Mouse (Mus musculus): ENCODE results near the gene Fstl4. TPM values are rescaled to one million over a fixed set of nuclear protein-coding genes. Genes with fewer than 3 reads are reported as not detected.

Fstl4 gene
- polyA plus RNA-seq, 1 experiment from 2014 or later, result 8.5 TPM

DNA sequence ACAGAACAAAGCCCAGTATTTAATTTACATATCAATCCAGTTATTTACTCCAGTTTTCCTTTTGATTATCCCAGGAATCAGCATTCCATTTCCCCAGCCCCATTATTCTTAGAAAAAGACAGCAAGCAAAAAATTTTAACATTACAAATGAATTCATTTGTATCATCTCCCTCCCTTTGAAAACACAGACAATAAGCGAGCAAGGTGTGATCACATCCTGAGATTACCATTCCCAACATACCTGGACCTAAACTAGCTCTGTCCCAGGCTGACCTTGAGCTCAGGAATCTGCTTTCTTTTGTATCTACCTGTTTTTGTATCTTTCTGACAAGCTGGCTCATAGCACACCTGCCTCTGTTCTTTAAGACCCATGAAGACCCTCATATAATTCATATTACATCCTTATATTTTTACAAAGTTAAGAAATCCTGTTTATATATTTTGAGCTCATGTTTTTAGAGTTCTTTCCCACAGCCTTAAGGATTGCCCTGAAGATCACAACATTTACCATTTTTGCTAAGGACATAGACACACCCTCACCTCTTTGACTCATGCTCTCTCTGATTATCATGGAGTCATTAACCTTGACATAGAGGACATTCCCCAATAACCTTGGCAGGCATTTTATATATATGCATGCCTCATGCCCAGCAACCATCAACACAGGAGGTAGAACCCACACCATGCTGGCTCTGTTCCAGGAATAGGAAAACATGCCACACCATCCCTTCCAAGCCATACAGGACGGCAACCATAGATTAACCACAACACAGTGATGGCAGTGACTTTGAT is 438.2 kb downstream of the Fstl4 start:
- WGBS, result 81% methylated on average over 2 of the region's 2 CpGs
- H3K4me2 ChIP-seq, result no peak overlapping the region
- no peak for ATAC-seq (ENCODE audit: insufficient read depth)
- H3K4me1 ChIP-seq (ENCODE audit: insufficient read depth), result no peaks in the 10 kb centered on the region
- no peak for DNase-seq
- no peaks in the 10 kb centered on the region for H3K9me3 ChIP-seq (ENCODE audit: low read depth, low read length)
- no peaks in the 10 kb centered on the region for H3K27me3 ChIP-seq (ENCODE audit: insufficient read depth, low read length)
- H3K4me3 ChIP-seq (ENCODE audit: low read depth, low read length), result no peak overlapping the region
- TF ChIP-seq CTCF (IDR thresholded peaks at IDR 0.05; ENCODE audit: low read depth), result no peak
- no peak overlapping the region for H3K27ac ChIP-seq (ENCODE audit: low read depth)
- no peaks in the 10 kb centered on the region for H3K36me3 ChIP-seq (ENCODE audit: insufficient read depth)
- no peak overlapping the region for H3K9ac ChIP-seq

DNA sequence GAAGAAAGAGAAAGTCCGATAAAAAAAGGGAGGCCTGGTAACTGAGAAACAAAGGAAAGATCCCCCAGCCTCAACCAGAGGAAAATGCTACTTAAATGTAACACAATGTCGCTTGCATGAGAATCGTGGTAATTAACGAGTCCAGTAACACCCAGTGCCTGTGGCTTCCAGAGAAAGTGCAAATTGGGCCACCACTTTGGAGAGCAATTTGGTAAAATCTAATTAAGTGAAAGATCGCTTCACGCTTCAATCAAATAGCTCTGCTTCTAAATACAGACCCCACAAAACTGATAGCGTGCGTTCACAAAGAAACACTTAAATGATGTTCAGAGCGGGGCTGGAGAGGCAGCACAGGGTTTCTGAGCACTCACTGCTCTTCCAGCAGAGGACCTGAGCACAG is 446.4 kb downstream of the Fstl4 start:
- no peaks in the 10 kb centered on the region for H3K27me3 ChIP-seq (ENCODE audit: insufficient read depth, low read length)
- no peak overlapping the region for H3K4me3 ChIP-seq (ENCODE audit: low read depth, low read length)
- no peak overlapping the region for H3K4me2 ChIP-seq
- TF ChIP-seq CTCF (IDR thresholded peaks at IDR 0.05; ENCODE audit: low read depth), result no peak
- no peak overlapping the region for H3K9ac ChIP-seq
- no peak for DNase-seq
- no peak overlapping the region for H3K27ac ChIP-seq (ENCODE audit: low read depth)
- no peak for ATAC-seq (ENCODE audit: insufficient read depth)
- H3K36me3 ChIP-seq (ENCODE audit: insufficient read depth), result no peaks in the 10 kb centered on the region
- WGBS, result 76% methylated on average over 9 of the region's 9 CpGs
- no peaks in the 10 kb centered on the region for H3K9me3 ChIP-seq (ENCODE audit: low read depth, low read length)
- H3K4me1 ChIP-seq (ENCODE audit: insufficient read depth), result no peaks in the 10 kb centered on the region

DNA sequence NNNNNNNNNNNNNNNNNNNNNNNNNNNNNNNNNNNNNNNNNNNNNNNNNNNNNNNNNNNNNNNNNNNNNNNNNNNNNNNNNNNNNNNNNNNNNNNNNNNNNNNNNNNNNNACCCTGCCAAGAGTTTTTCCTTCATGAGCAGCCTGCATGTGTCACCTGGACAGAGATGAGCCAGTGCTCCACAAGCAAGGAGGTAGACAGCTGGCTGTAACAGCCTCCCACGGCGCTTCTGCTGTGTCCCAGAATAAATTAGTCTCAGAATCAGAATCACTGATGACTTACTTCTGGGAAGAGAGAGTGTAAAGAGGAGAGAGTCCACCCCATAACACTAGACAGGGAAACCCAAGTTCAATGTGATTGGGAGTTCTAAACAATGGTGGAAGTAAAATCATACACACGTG is 464.6 kb downstream of the Fstl4 start:
- no peak for DNase-seq
- no peaks in the 10 kb centered on the region for H3K4me1 ChIP-seq (ENCODE audit: insufficient read depth)
- H3K27ac ChIP-seq (ENCODE audit: low read depth), result no peak overlapping the region
- H3K4me2 ChIP-seq, result no peak overlapping the region
- WGBS, result 82% methylated on average over 3 of the region's 3 CpGs
- no peak overlapping the region for H3K9ac ChIP-seq
- no peaks in the 10 kb centered on the region; the same call in 1 of the 2 replicates for H3K9me3 ChIP-seq (ENCODE audit: low read depth, low read length)
- ATAC-seq (ENCODE audit: insufficient read depth), result no peak
- H3K36me3 ChIP-seq (ENCODE audit: insufficient read depth), result no peaks in the 10 kb centered on the region
- TF ChIP-seq CTCF (IDR thresholded peaks at IDR 0.05; ENCODE audit: low read depth), result no peak
- H3K27me3 ChIP-seq (ENCODE audit: insufficient read depth, low read length), result no peaks in the 10 kb centered on the region
- H3K4me3 ChIP-seq (ENCODE audit: low read depth, low read length), result no peak overlapping the region

DNA sequence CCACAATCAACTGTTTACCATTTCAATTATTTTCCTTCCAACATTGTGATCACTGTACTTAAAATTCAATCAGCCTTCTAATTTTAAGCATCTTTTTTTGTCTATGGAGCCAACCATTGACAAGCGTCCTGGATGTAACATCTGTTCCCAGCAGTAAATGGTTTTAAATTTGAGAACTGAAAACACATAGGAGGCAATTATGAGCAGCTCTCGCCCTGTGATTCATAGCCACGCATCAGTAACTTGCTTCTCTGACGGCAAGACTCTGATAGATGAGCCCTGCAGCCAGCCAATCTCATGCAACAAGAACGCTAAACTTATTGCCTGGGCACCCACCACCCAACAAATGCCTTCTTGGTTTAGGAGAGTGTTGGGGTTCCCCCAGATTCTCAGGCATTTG is 467.4 kb downstream of the Fstl4 start:
- no peak overlapping the region for H3K27ac ChIP-seq (ENCODE audit: low read depth)
- no peaks in the 10 kb centered on the region for H3K9me3 ChIP-seq (ENCODE audit: low read depth, low read length)
- ATAC-seq (ENCODE audit: insufficient read depth) (no peak), DNase-seq (no peak)
- no peak for TF ChIP-seq CTCF (IDR thresholded peaks at IDR 0.05; ENCODE audit: low read depth)
- H3K27me3 ChIP-seq (ENCODE audit: insufficient read depth, low read length), result no peaks in the 10 kb centered on the region
- H3K4me1 ChIP-seq (ENCODE audit: insufficient read depth), result no peaks in the 10 kb centered on the region
- no peak overlapping the region for H3K4me2 ChIP-seq
- no peaks in the 10 kb centered on the region for H3K36me3 ChIP-seq (ENCODE audit: insufficient read depth)
- no peak overlapping the region for H3K9ac ChIP-seq
- WGBS, result 80% methylated on average over 5 of the region's 5 CpGs
- H3K4me3 ChIP-seq (ENCODE audit: low read depth, low read length), result no peak overlapping the region

DNA sequence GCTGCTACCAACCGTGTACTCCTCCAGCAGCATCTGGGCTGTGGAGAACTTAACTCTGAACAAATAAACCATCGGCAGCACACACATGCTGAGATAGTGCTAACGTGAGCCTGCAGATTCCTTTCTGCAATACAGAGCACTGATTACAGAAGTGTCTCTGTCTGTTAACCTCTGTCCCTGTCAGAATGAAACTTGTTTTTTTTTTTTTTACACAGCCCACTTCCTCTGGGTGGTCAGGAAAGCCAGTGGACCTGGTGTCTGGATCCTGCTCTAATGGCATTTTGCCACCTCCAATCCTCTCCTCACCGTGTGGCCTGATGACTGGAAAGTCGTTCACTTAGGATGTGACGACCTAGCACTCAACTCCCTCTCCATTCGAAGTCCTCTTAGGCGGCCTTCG is 469.2 kb downstream of the Fstl4 start:
- no peaks in the 10 kb centered on the region for H3K27me3 ChIP-seq (ENCODE audit: insufficient read depth, low read length)
- WGBS, result 41% methylated on average over 9 of the region's 9 CpGs
- H3K9me3 ChIP-seq (ENCODE audit: low read depth, low read length), result no peaks in the 10 kb centered on the region
- no peak overlapping the region for H3K4me2 ChIP-seq
- no peak overlapping the region for H3K9ac ChIP-seq
- H3K36me3 ChIP-seq (ENCODE audit: insufficient read depth), result no peaks in the 10 kb centered on the region
- H3K27ac ChIP-seq (ENCODE audit: low read depth), result no peak overlapping the region
- no peaks in the 10 kb centered on the region for H3K4me1 ChIP-seq (ENCODE audit: insufficient read depth)
- DNase-seq (no peak), ATAC-seq (ENCODE audit: insufficient read depth) (no peak)
- H3K4me3 ChIP-seq (ENCODE audit: low read depth, low read length), result no peak overlapping the region
- TF ChIP-seq CTCF (IDR thresholded peaks at IDR 0.05; ENCODE audit: low read depth), result no peak

Data from lung, embryonic 14.5 days (tissue).